Mouse (Mus musculus): ENCODE results near the gene Cmtm8.

GRCm38 (mm10) chr9:114844017-114844662, at the start of gene Cmtm8:
- TF ChIP-seq POLR2A (IDR thresholded peaks at IDR 0.05; ENCODE audit: borderline replicate concordance, extremely low read depth, insufficient read depth, insufficient read length, poor library complexity, severe bottlenecking): no peak
- TF ChIP-seq CTCF (IDR thresholded peaks at IDR 0.05; ENCODE audit: borderline replicate concordance, extremely low read depth, insufficient read depth, insufficient read length): no peak
